Mouse (Mus musculus) liver, embryonic 13.5 days (tissue): Measurements from ENCODE around the gene Tmem97. TPM values are rescaled to one million over a fixed set of nuclear protein-coding genes. Genes with fewer than 3 reads are reported as not detected.
"Not testable (repeated sequence)": the region's sequence is repeated elsewhere in the genome, so short reads cannot be mapped to it uniquely, and the experiment has no call there.

Source experiments
- ATAC-seq: fragments of 200-750 bp; cut with Nextera tagmentation; 2 replicates; pipeline ENCODE4 v1.8.0; 2017; ENCODE audit warnings: low read depth, mild to moderate bottlenecking, moderate number of reproducible peaks, moderate library complexity
- DNase-seq: peaks from one replicate; pipeline ENCODE4 v3.0.0; 2022
- H3K27ac ChIP-seq: fragments of 300-500 bp; sonication (generic); 2 replicates; pipeline ENCODE4 v1.5.1; 2015; ENCODE audit warnings: moderate library complexity, mild to moderate bottlenecking, inconsistent platforms
- H3K27me3 ChIP-seq: fragments of 300-500 bp; sonication (generic); 2 replicates; pipeline ENCODE4 v1.6.1; 2015; ENCODE audit warnings: mild to moderate bottlenecking, inconsistent platforms
- H3K36me3 ChIP-seq: fragments of 300-500 bp; sonication (generic); 2 replicates; pipeline ENCODE4 v1.6.1; 2015; ENCODE audit warnings: mild to moderate bottlenecking, inconsistent platforms
- H3K4me1 ChIP-seq: fragments of 300-500 bp; sonication (generic); replicated peaks from 2 replicates; pipeline ENCODE4 v1.6.1; 2015; ENCODE audit warnings: inconsistent platforms
- H3K4me2 ChIP-seq: fragments of 300-500 bp; sonication (generic); 2 replicates; pipeline ENCODE4 v1.6.1; 2015; ENCODE audit warnings: inconsistent platforms, mild to moderate bottlenecking, moderate library complexity
- H3K4me3 ChIP-seq: fragments of 300-500 bp; sonication (generic); replicated peaks from 2 replicates; pipeline ENCODE4 v1.5.1; 2015; ENCODE audit warnings: mild to moderate bottlenecking, inconsistent platforms
- H3K9ac ChIP-seq: fragments of 300-500 bp; sonication (generic); 2 replicates; pipeline ENCODE4 v1.6.1; 2015; ENCODE audit warnings: mild to moderate bottlenecking, inconsistent platforms
- H3K9me3 ChIP-seq: fragments of 300-500 bp; sonication (generic); replicated peaks from 2 replicates; pipeline ENCODE4 v1.6.1; 2016; ENCODE audit warnings: inconsistent platforms
- WGBS: fragments of 180-500 bp; shearing (Covaris S2); methylation state at CpG from one replicate; pipeline ENCODE4 v1.1.7; 2015; ENCODE audit not compliant: insufficient replicate concordance; 5-methylcytosine and 5-hydroxymethylcytosine counted together
- polyA plus RNA-seq: library from polyadenylated mRNA; unstranded; fragments of >200 nt; fragmentation: Nextera tagmentation; extraction: Ambion mirVana; gene quantifications from 2 replicates; pipeline ENCODE4 v1.2.1, GENCODE M21; 2015

Tmem97 gene
- polyA plus RNA-seq = 110 and 122 TPM in 2 replicates

GRCm38 (mm10) chr11:78550168-78551058, at the start of gene Tmem97:
Gene Tmem97, minus strand, starts transcription at chr11:78550777.
- peaks cover 55% of the 10 kb centered on the region for H3K4me1 ChIP-seq
- under 1% methylated on average over 60 of the region's 60 CpGs for WGBS

GRCm38 (mm10) chr11:78600051-78600450, 49.5 kb upstream of the Tmem97 start:
- H3K4me3 ChIP-seq = no peak overlapping the region
- DNase-seq (no peak), ATAC-seq (no peak)
- H3K9me3 ChIP-seq = no peaks in the 10 kb centered on the region
- peaks cover 23% of the 10 kb centered on the region for H3K4me1 ChIP-seq
- no peak overlapping the region for H3K4me2 ChIP-seq
- no peak overlapping the region for H3K9ac ChIP-seq
- 49% methylated on average over 4 of the region's 4 CpGs for WGBS
- H3K27ac ChIP-seq = no peak overlapping the region
- no peaks in the 10 kb centered on the region for H3K27me3 ChIP-seq
- no peaks in the 10 kb centered on the region for H3K36me3 ChIP-seq

More at GRCm38 (mm10) chr11:78550168-78551058, at the start of gene Tmem97:
- Histone ChIP-seq H3K9ac (peak within 1 kb of the TSS; percentile 87), H3K9me3 (0 out of 2 replicates have a peak, but pooled peaks cover 4% of the 10 kb centered on the region), H3K4me2 (peak within 1 kb of the TSS; percentile 91), H3K27ac (peak within 1 kb of the TSS; percentile 83), H3K36me3 (0 out of 2 replicates have a peak, but pooled peaks cover 2% of the 10 kb centered on the region), H3K4me3 (peak within 1 kb of the TSS; percentile 82), H3K27me3 (no peaks in the 10 kb centered on the region)
- DNase-seq = peak; percentile 94
- ATAC-seq = peak; percentile 100

GRCm38 (mm10) chr11:78598763-78599415, 48.3 kb upstream of the Tmem97 start:
- no peaks in the 10 kb centered on the region for H3K27me3 ChIP-seq
- H3K4me1 ChIP-seq = peaks cover 26% of the 10 kb centered on the region
- 66% methylated on average over 3 of the region's 3 CpGs for WGBS
- no peak for ATAC-seq
- no peaks in the 10 kb centered on the region for H3K9me3 ChIP-seq
- DNase-seq = no peak
- H3K27ac ChIP-seq = no peak overlapping the region
- H3K9ac ChIP-seq = no peak overlapping the region
- H3K36me3 ChIP-seq = no peaks in the 10 kb centered on the region
- H3K4me3 ChIP-seq = no peak overlapping the region
- no peak overlapping the region for H3K4me2 ChIP-seq

- Histone ChIP-seq H3K4me1 (peaks cover 26% of the 10 kb centered on the region), H3K9me3 (no peaks in the 10 kb centered on the region), H3K36me3 (no peaks in the 10 kb centered on the region), H3K4me3 (no peak overlapping the region), H3K27ac (no peak overlapping the region), H3K4me2 (no peak overlapping the region), H3K27me3 (no peaks in the 10 kb centered on the region), H3K9ac (no peak overlapping the region)
- no peak for ATAC-seq
- DNase-seq = no peak
These were observed 46.2 kb upstream of the Tmem97 start for GRCm38 (mm10) chr11:78596750-78597149.

GRCm38 (mm10) chr11:78595773-78596172, 45.2 kb upstream of the Tmem97 start:
- H3K4me1 ChIP-seq = peaks cover 21% of the 10 kb centered on the region
- no peak for DNase-seq
- H3K4me3 ChIP-seq = no peak overlapping the region
- no peak overlapping the region for H3K27ac ChIP-seq
- no peaks in the 10 kb centered on the region for H3K9me3 ChIP-seq
- no peak for ATAC-seq
- H3K36me3 ChIP-seq = no peaks in the 10 kb centered on the region
- 40% methylated on average over 2 of the region's 2 CpGs for WGBS
- H3K27me3 ChIP-seq = no peaks in the 10 kb centered on the region
- no peak overlapping the region for H3K4me2 ChIP-seq
- H3K9ac ChIP-seq = no peak overlapping the region

- Histone ChIP-seq H3K27me3 (no peaks in the 10 kb centered on the region), H3K4me2 (no peak overlapping the region), H3K9me3 (no peaks in the 10 kb centered on the region), H3K27ac (no peak overlapping the region), H3K36me3 (no peaks in the 10 kb centered on the region), H3K4me3 (no peak overlapping the region), H3K9ac (no peak overlapping the region), H3K4me1 (peaks cover 15% of the 10 kb centered on the region)
- ATAC-seq (no peak), DNase-seq (no peak)
- 75% methylated on average over 6 of the region's 6 CpGs for WGBS
These were observed 43.8 kb upstream of the Tmem97 start for GRCm38 (mm10) chr11:78594271-78594964.

GRCm38 (mm10) chr11:78587677-78588076, 37.1 kb upstream of the Tmem97 start:
- H3K27me3 ChIP-seq, ATAC-seq, H3K4me2 ChIP-seq, DNase-seq, H3K9ac ChIP-seq, H3K4me3 ChIP-seq, H3K27ac ChIP-seq, H3K9me3 ChIP-seq: not testable (repeated sequence)
- Histone ChIP-seq H3K4me1 (peaks cover 11% of the 10 kb centered on the region), H3K36me3 (peaks cover 15% of the 10 kb centered on the region)
- WGBS = 77% methylated on average over 1 of the region's 1 CpGs

- no peak overlapping the region for H3K4me3 ChIP-seq
- H3K4me1 ChIP-seq = peaks cover 15% of the 10 kb centered on the region
- H3K27me3 ChIP-seq = no peaks in the 10 kb centered on the region
- no peak for DNase-seq
- H3K4me2 ChIP-seq = no peak overlapping the region
- no peak overlapping the region for H3K9ac ChIP-seq
- no peak overlapping the region for H3K27ac ChIP-seq
- peaks cover 20% of the 10 kb centered on the region for H3K36me3 ChIP-seq
- ATAC-seq = no peak
- H3K9me3 ChIP-seq = no peaks in the 10 kb centered on the region
These were observed 35.5 kb upstream of the Tmem97 start for GRCm38 (mm10) chr11:78586099-78586498.

GRCm38 (mm10) chr11:78582848-78583247, 32.3 kb upstream of the Tmem97 start:
- no peaks in the 10 kb centered on the region for H3K27me3 ChIP-seq
- no peak overlapping the region for H3K4me3 ChIP-seq
- H3K27ac ChIP-seq = no peak overlapping the region
- no peak for DNase-seq
- H3K36me3 ChIP-seq = peaks cover 30% of the 10 kb centered on the region
- H3K4me2 ChIP-seq = no peak overlapping the region
- ATAC-seq = no peak
- H3K4me1 ChIP-seq = peaks cover 15% of the 10 kb centered on the region
- no peak overlapping the region; the same call in 1 of the 2 replicates for H3K9ac ChIP-seq
- 38% methylated on average over 6 of the region's 6 CpGs for WGBS
- H3K9me3 ChIP-seq = no peaks in the 10 kb centered on the region

- DNase-seq (no peak), ATAC-seq (peak; percentile 47; the same call in 1 of the 2 replicates)
- Histone ChIP-seq H3K27me3 (no peaks in the 10 kb centered on the region), H3K27ac (0 out of 2 replicates have a peak overlapping the region, but pooled peaks have one; percentile 20), H3K9me3 (no peaks in the 10 kb centered on the region), H3K4me2 (no peak overlapping the region), H3K9ac (no peak overlapping the region), H3K4me1 (peaks cover 10% of the 10 kb centered on the region), H3K36me3 (peaks cover 8% of the 10 kb centered on the region), H3K4me3 (no peak overlapping the region)
- 76% methylated on average over 2 of the region's 2 CpGs for WGBS
These were observed 24.4 kb upstream of the Tmem97 start for GRCm38 (mm10) chr11:78574975-78575374.

- DNase-seq = no peak
- Histone ChIP-seq H3K4me1 (peaks cover 14% of the 10 kb centered on the region), H3K9ac (no peak overlapping the region), H3K4me3 (no peak overlapping the region), H3K27ac (peak overlapping the region; percentile 53; the same call in 1 of the 2 replicates), H3K4me2 (no peak overlapping the region), H3K36me3 (peaks cover 10% of the 10 kb centered on the region), H3K27me3 (no peaks in the 10 kb centered on the region), H3K9me3 (no peaks in the 10 kb centered on the region)
- no peak for ATAC-seq
- 64% methylated on average over 3 of the region's 3 CpGs for WGBS
These were observed 24.0 kb upstream of the Tmem97 start for GRCm38 (mm10) chr11:78574536-78574935.
